Mouse (Mus musculus): ENCODE measurements at regions not wholly inside any gene's neighbourhood (a gene's known extent, or its start where the extent isn't known, plus 50 kb on each side); places are given as distances from the start of the nearest gene placed in this dataset. TPM values are rescaled to one million over a fixed set of nuclear protein-coding genes. Genes with fewer than 3 reads are reported as not detected.

DNA sequence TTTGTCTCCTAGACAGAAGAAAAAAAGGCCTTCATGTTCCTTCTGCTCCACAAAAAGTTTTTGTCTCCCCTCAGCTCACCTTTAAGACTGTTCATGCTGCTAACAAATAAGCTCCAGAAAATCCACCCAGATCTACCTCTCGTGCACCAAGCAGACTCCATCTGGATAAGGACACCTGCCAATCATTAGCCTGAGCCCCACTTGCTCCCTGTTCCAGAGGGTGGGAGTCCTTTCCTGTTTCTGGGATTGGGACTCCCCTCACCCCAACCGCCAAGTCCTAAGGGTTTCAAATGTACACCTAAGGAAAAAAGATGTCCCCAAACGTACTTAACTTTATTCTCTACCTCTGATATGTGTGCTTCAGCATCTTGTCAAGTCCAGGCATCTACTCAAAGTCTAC, 63.6 kb upstream of the Zfp64 start:
- no peak overlapping the region for H3K9ac ChIP-seq (replicated peaks; ENCODE audit: low read length)
- H3K4me2 ChIP-seq (ENCODE audit: low read length): no peak overlapping the region
- no peak for DNase-seq
- no peak overlapping the region for H3K4me3 ChIP-seq (replicated peaks; ENCODE audit: low read depth, low read length)
- no peaks in the 10 kb centered on the region for H3K36me3 ChIP-seq (ENCODE audit: control insufficient read depth, insufficient read depth, low read length)
- H3K4me1 ChIP-seq (ENCODE audit: control insufficient read depth, insufficient read depth, low read length): no peaks in the 10 kb centered on the region
- ATAC-seq (ENCODE audit: low FRiP score, low TSS enrichment): no peak
- no peaks in the 10 kb centered on the region for H3K9me3 ChIP-seq (ENCODE audit: control insufficient read depth, low read length)
- no peak overlapping the region for H3K27ac ChIP-seq (replicated peaks; ENCODE audit: low read depth, low read length)
- no peaks in the 10 kb centered on the region for H3K27me3 ChIP-seq (ENCODE audit: control insufficient read depth, insufficient read depth, low read length)
- WGBS: 78% methylated on average over 3 of the region's 3 CpGs

DNA sequence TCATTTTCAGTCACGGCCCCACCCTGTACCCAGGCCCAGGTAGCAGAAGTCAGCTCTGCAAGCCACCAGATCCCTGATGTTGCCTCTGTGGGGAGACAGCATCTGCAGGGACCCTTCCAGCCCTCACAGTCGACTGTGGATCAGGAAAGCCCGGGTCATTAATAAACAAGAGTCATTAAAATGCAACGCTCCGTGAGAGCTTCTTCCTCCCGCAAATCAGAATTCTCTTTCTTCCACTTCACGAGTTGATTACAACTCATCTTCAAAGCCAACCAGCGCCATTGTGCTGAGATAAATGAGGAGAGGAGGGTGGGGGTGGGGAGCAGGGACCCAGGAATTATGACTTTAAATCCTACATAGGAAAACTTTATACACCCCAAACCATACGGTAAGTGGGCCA, 54.9 kb upstream of the Zfp64 start:
- 30% methylated on average over 9 of the region's 9 CpGs for WGBS
- H3K4me1 ChIP-seq (ENCODE audit: control insufficient read depth, insufficient read depth, low read length): peaks cover 7% of the 10 kb centered on the region; the same call in 1 of the 2 replicates
- H3K4me2 ChIP-seq (ENCODE audit: low read length): no peak overlapping the region
- no peaks in the 10 kb centered on the region for H3K36me3 ChIP-seq (ENCODE audit: control insufficient read depth, insufficient read depth, low read length)
- DNase-seq (peak; percentile 57), ATAC-seq (ENCODE audit: low FRiP score, low TSS enrichment) (no peak)
- H3K27me3 ChIP-seq (ENCODE audit: control insufficient read depth, insufficient read depth, low read length): no peaks in the 10 kb centered on the region
- H3K9me3 ChIP-seq (ENCODE audit: control insufficient read depth, low read length): no peaks in the 10 kb centered on the region
- no peak overlapping the region for H3K4me3 ChIP-seq (replicated peaks; ENCODE audit: low read depth, low read length)
- no peak overlapping the region for H3K9ac ChIP-seq (replicated peaks; ENCODE audit: low read length)
- H3K27ac ChIP-seq (replicated peaks; ENCODE audit: low read depth, low read length): no peak overlapping the region; the same call in 1 of the 2 replicates

DNA sequence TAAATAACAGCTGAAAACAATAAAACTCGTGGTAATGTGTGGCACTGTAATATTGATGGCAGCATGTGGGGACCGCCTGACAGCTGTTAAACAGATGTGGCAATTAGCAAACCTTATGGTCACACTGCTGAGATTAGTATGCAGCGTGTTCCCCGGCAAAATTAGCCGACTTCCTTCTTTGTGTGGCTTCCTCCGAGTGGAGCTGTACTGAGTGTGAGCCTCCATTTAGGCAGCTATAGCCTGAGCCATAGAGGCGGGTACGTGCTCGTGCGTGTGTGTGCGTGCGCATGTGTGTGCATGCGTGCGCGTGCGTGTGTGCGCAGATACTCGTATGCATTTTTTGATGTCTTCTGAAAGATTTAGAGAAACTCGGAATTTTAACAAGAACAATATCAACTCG, 53.4 kb upstream of the Zfp64 start:
- Histone ChIP-seq H3K9ac (replicated peaks; ENCODE audit: low read length) (no peak overlapping the region), H3K4me2 (ENCODE audit: low read length) (no peak overlapping the region), H3K4me3 (replicated peaks; ENCODE audit: low read depth, low read length) (no peak overlapping the region), H3K9me3 (ENCODE audit: control insufficient read depth, low read length) (no peaks in the 10 kb centered on the region), H3K4me1 (ENCODE audit: control insufficient read depth, insufficient read depth, low read length) (peaks cover 7% of the 10 kb centered on the region; the same call in 1 of the 2 replicates), H3K36me3 (ENCODE audit: control insufficient read depth, insufficient read depth, low read length) (no peaks in the 10 kb centered on the region), H3K27ac (replicated peaks; ENCODE audit: low read depth, low read length) (peak overlapping the region; percentile 10; the same call in 1 of the 2 replicates), H3K27me3 (ENCODE audit: control insufficient read depth, insufficient read depth, low read length) (no peaks in the 10 kb centered on the region)
- WGBS: 79% methylated on average over 20 of the region's 20 CpGs
- DNase-seq (peak; percentile 50), ATAC-seq (ENCODE audit: low FRiP score, low TSS enrichment) (no peak)

DNA sequence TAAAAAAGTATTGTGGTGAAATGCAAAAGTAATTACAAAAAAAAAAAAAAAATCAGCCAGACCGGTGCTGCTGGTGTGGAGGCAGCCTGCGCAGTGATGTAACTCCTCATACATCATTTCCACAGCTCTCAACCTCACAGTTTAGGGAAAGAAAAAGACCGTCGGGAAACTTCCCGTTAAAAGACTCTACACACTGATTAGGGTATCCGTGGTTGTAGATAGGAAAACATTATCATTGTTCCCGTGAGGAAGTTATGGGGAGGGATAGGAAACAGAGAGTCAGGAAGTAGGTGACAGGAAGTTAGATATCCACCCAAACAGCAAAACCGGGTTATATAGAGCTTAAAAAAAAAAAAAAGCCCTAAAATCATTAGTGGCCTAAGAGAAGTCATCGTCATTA, 52.9 kb upstream of the Zfp64 start:
- Histone ChIP-seq H3K36me3 (ENCODE audit: control insufficient read depth, insufficient read depth, low read length) (no peaks in the 10 kb centered on the region), H3K4me3 (replicated peaks; ENCODE audit: low read depth, low read length) (no peak overlapping the region), H3K27ac (replicated peaks; ENCODE audit: low read depth, low read length) (peak overlapping the region; percentile 10; the same call in 1 of the 2 replicates), H3K9me3 (ENCODE audit: control insufficient read depth, low read length) (no peaks in the 10 kb centered on the region), H3K4me2 (ENCODE audit: low read length) (no peak overlapping the region), H3K4me1 (ENCODE audit: control insufficient read depth, insufficient read depth, low read length) (peaks cover 7% of the 10 kb centered on the region; the same call in 1 of the 2 replicates), H3K27me3 (ENCODE audit: control insufficient read depth, insufficient read depth, low read length) (no peaks in the 10 kb centered on the region), H3K9ac (replicated peaks; ENCODE audit: low read length) (no peak overlapping the region)
- DNase-seq (no peak), ATAC-seq (ENCODE audit: low FRiP score, low TSS enrichment) (no peak)
- 78% methylated on average over 9 of the region's 9 CpGs for WGBS

DNA sequence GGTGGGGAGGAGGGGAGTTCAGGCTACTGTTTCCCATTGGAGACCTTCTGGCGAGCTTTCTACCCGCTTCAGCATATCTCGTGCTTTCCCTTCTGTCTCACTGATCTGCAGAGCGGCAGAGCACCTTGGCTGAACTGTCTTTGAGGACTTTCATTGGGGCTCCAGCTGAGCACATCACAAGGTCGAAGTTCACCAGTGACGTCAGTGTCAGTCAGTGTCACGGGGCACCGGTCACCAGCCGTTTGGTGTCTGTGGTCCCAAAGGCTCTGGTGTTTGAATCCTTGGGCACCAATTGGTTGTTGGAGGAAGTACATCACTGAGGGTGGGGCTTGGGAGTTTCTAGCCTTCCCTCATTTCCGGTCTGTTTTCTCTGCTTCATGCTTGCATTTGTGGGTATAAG, 51.2 kb upstream of the Zfp64 start:
- Histone ChIP-seq H3K9me3 (ENCODE audit: control insufficient read depth, low read length) (no peaks in the 10 kb centered on the region), H3K27ac (replicated peaks; ENCODE audit: low read depth, low read length) (no peak overlapping the region), H3K27me3 (ENCODE audit: control insufficient read depth, insufficient read depth, low read length) (no peaks in the 10 kb centered on the region), H3K4me2 (ENCODE audit: low read length) (no peak overlapping the region), H3K4me1 (ENCODE audit: control insufficient read depth, insufficient read depth, low read length) (peaks cover 7% of the 10 kb centered on the region; the same call in 1 of the 2 replicates), H3K9ac (replicated peaks; ENCODE audit: low read length) (no peak overlapping the region), H3K4me3 (replicated peaks; ENCODE audit: low read depth, low read length) (no peak overlapping the region), H3K36me3 (ENCODE audit: control insufficient read depth, insufficient read depth, low read length) (no peaks in the 10 kb centered on the region)
- ATAC-seq (ENCODE audit: low FRiP score, low TSS enrichment) (no peak), DNase-seq (no peak)
- WGBS: 81% methylated on average over 10 of the region's 10 CpGs

DNA sequence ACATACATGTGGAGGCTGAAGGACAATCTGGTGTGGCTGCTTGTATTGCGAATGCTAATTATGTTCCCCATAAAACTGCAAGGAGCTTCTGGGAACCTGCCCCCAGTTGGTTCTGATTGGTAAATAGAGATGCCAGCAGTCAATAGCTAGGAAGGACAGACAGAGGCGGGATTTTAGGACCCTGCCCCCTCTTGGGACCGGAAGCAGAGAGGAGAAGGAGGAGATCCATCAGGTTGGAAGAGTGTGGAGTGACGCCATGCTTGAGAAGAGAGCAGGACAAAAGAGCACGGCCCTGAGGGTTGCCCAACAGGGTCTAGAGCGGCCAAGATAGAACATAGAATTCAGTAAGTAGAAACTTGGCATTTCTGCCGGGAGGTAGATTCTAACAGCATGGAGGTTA, 50.4 kb upstream of the Zfp64 start:
- Histone ChIP-seq H3K4me3 (replicated peaks; ENCODE audit: low read depth, low read length) (no peak overlapping the region), H3K9me3 (ENCODE audit: control insufficient read depth, low read length) (no peaks in the 10 kb centered on the region), H3K9ac (replicated peaks; ENCODE audit: low read length) (no peak overlapping the region), H3K36me3 (ENCODE audit: control insufficient read depth, insufficient read depth, low read length) (no peaks in the 10 kb centered on the region), H3K27me3 (ENCODE audit: control insufficient read depth, insufficient read depth, low read length) (no peaks in the 10 kb centered on the region), H3K27ac (replicated peaks; ENCODE audit: low read depth, low read length) (no peak overlapping the region), H3K4me2 (ENCODE audit: low read length) (no peak overlapping the region), H3K4me1 (ENCODE audit: control insufficient read depth, insufficient read depth, low read length) (peaks cover 7% of the 10 kb centered on the region; the same call in 1 of the 2 replicates)
- ATAC-seq (ENCODE audit: low FRiP score, low TSS enrichment) (no peak), DNase-seq (no peak)
- 93% methylated on average over 7 of the region's 7 CpGs for WGBS

Small RNA genes lying in the stretch of these regions (microRNA-seq; reads per million reads assigned to microRNA genes)
- not detected for gene Gm26469

Data from midbrain, embryonic 14.5 days (tissue).